Mouse (Mus musculus): Measurements from ENCODE around the gene Clca3b. TPM values are rescaled to one million over a fixed set of nuclear protein-coding genes. Genes with fewer than 3 reads are reported as not detected.
"Not testable (repeated sequence)": the region's sequence is repeated elsewhere in the genome, so short reads cannot be mapped to it uniquely, and the experiment has no call there.

The Clca3b gene
- total RNA-seq (2021), result not detected
- long read RNA-seq, experiment 1, result 0 reads
- long read RNA-seq, experiment 2, result 0 reads

- not testable (repeated sequence) for H3K27ac ChIP-seq; DNase-seq (ENCODE audit: low spot score in 2 of 2); H3K4me3 ChIP-seq
These were observed at the start of gene Clca3b for GRCm38 (mm10) chr3:144849014-144849556. Clca3b (minus strand) TSS chr3:144849357.

GRCm38 (mm10) chr3:144897042-144897678, 48.0 kb upstream of the Clca3b start:
- Histone ChIP-seq H3K4me3 (no peak overlapping the region), H3K27ac (no peak overlapping the region)
- no peak for TF ChIP-seq CTCF (conservative IDR thresholded peaks at IDR 0.05)
- no peak for DNase-seq (ENCODE audit: low spot score in 2 of 2)

- no peak overlapping the region for H3K27ac ChIP-seq
- TF ChIP-seq CTCF (conservative IDR thresholded peaks at IDR 0.05), result no peak
- no peak overlapping the region for H3K4me3 ChIP-seq
- no peak for DNase-seq (ENCODE audit: low spot score in 2 of 2)
These were observed 41.1 kb upstream of the Clca3b start for GRCm38 (mm10) chr3:144890246-144890758.

- no peak overlapping the region for H3K27ac ChIP-seq
- no peak overlapping the region for H3K4me3 ChIP-seq
- TF ChIP-seq CTCF (conservative IDR thresholded peaks at IDR 0.05), result no peak
- DNase-seq (ENCODE audit: low spot score in 2 of 2), result no peak
These were observed 37.8 kb upstream of the Clca3b start for GRCm38 (mm10) chr3:144886957-144887356.

- not testable (repeated sequence) for H3K27ac ChIP-seq; H3K4me3 ChIP-seq; DNase-seq (ENCODE audit: low spot score in 2 of 2)
These were observed 22.9 kb upstream of the Clca3b start for GRCm38 (mm10) chr3:144872012-144872411.

GRCm38 (mm10) chr3:144849584-144849983, 427 bp upstream of the Clca3b start:
- DNase-seq (ENCODE audit: low spot score in 2 of 2), result no peak
- no peak overlapping the region for H3K4me3 ChIP-seq
- no peak for TF ChIP-seq CTCF (conservative IDR thresholded peaks at IDR 0.05)
- H3K27ac ChIP-seq, result no peak overlapping the region

GRCm38 (mm10) chr3:144827257-144827656, 21.9 kb downstream of the Clca3b start:
- no peak overlapping the region for H3K27ac ChIP-seq
- TF ChIP-seq CTCF (conservative IDR thresholded peaks at IDR 0.05), result no peak
- no peak overlapping the region for H3K4me3 ChIP-seq
- DNase-seq (ENCODE audit: low spot score in 2 of 2), result no peak

GRCm38 (mm10) chr3:144825151-144825550, 24.0 kb downstream of the Clca3b start:
- no peak overlapping the region for H3K27ac ChIP-seq
- no peak overlapping the region for H3K4me3 ChIP-seq
- DNase-seq (ENCODE audit: low spot score in 2 of 2), result peak; percentile 69 to 89
- peak; percentile 87 for TF ChIP-seq CTCF (conservative IDR thresholded peaks at IDR 0.05)

- no peak overlapping the region for H3K4me3 ChIP-seq
- TF ChIP-seq CTCF (conservative IDR thresholded peaks at IDR 0.05), result no peak
- DNase-seq (ENCODE audit: low spot score in 2 of 2), result no peak
- H3K27ac ChIP-seq, result no peak overlapping the region
These were observed 25.8 kb downstream of the Clca3b start for GRCm38 (mm10) chr3:144823331-144823730.

GRCm38 (mm10) chr3:144820632-144821031, 28.5 kb downstream of the Clca3b start:
- H3K4me3 ChIP-seq, result no peak overlapping the region

GRCm38 (mm10) chr3:144819219-144819618, 29.9 kb downstream of the Clca3b start, which contains the start of gene Clca3a2:
Clca3a2 (minus strand) TSS chr3:144819494.
- not testable (repeated sequence) for DNase-seq (ENCODE audit: low spot score in 2 of 2); H3K27ac ChIP-seq; H3K4me3 ChIP-seq

More at GRCm38 (mm10) chr3:144820632-144821031, 28.5 kb downstream of the Clca3b start:
- DNase-seq (ENCODE audit: low spot score in 2 of 2), result no peak
- TF ChIP-seq CTCF (conservative IDR thresholded peaks at IDR 0.05), result no peak
- no peak overlapping the region for H3K27ac ChIP-seq

- not testable (repeated sequence) for DNase-seq (ENCODE audit: low spot score in 2 of 2); H3K27ac ChIP-seq; H3K4me3 ChIP-seq
These were observed 35.8 kb downstream of the Clca3b start for GRCm38 (mm10) chr3:144813336-144813735.

- peak; percentile 39 for TF ChIP-seq CTCF (conservative IDR thresholded peaks at IDR 0.05)
- no peak for DNase-seq (ENCODE audit: low spot score in 2 of 2)
- H3K27ac ChIP-seq, result no peak overlapping the region
These were observed 37.3 kb downstream of the Clca3b start for GRCm38 (mm10) chr3:144811821-144812220.

GRCm38 (mm10) chr3:144808153-144808925, 40.8 kb downstream of the Clca3b start:
- H3K4me3 ChIP-seq; H3K27ac ChIP-seq; DNase-seq (ENCODE audit: low spot score in 2 of 2): not testable (repeated sequence)

More at GRCm38 (mm10) chr3:144811821-144812220, 37.3 kb downstream of the Clca3b start:
- no peak overlapping the region for H3K4me3 ChIP-seq

GRCm38 (mm10) chr3:144806626-144807025, 42.5 kb downstream of the Clca3b start:
- not testable (repeated sequence) for DNase-seq (ENCODE audit: low spot score in 2 of 2); H3K4me3 ChIP-seq; H3K27ac ChIP-seq
